Mouse (Mus musculus): ENCODE data around the gene Taar4.

The Taar4 gene

GRCm38 (mm10) chr10:23960444-23960915 is at the start of gene Taar4:
TSS of gene Taar4 (plus strand) at chr10:23960494.
- no peak for DNase-seq (ENCODE audit: low spot score in 2 of 2)

DNA sequence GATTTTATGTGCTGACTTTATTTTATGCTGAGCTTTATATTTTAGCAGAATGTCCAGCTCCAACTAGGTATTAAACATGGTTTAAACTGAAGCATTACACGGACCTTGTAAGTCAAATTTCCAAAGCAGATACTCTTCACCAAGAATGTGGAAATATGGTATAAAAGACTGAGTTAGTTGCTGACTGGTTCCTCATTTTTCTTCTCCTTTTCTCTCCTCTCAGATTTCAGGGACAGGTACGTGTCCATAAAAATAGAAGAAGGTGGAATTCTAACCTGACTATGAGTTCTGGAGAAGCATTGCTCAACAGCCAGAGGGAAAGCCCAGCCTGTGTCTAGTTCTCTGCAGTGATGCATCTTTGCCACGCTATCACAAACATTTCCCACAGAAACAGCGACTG is 40.2 kb upstream of the Taar4 start, which contains the start of gene Taar1:
TSS of gene Taar1 (plus strand) at position 301 of the 400 bp plus-strand sequence.
- no peak for DNase-seq (ENCODE audit: low spot score in 2 of 2)

DNA sequence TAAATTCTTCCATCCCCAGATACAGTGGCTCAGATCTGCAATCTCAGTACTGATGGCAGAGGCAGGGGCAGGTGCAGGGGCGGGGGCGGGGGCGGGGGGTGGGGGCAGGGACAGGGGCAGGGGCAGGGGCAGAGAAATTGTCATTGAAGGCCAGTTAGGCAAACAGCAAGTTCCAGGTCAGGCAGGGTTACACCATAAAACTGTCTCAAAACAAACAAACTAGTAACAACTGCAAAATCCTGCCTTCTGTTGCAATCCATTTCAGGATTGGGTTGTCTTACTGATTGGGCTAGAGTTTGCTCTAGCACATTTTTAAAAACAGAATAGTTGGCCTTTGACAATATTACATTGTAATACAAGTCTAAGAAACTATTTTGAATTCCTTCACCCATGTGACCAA is 37.8 kb upstream of the Taar4 start:
- DNase-seq (ENCODE audit: low spot score in 2 of 2), result no peak

GRCm38 (mm10) chr10:23923941-23924340 is 36.4 kb upstream of the Taar4 start:
- DNase-seq (ENCODE audit: low spot score in 2 of 2), result no peak

DNA sequence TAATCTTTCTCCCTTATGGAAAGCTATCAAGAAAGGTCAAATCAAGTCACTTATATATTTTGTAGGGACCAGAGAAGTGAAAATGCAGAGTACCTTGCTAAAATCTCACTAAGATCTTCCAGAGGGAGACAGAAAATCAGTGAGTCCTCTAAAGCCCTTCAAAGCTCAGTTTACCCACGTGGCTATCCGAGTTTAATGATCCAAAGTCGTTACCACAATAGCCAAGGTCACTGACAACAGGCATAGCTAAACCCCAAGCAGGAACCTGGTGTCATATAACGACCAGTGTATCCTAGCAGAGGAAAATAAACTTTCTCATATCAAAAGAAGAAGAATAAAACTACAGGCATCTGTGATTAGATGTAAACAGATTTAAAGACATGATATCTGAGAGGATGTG is 22.7 kb upstream of the Taar4 start:
- no peak for DNase-seq (ENCODE audit: low spot score in 2 of 2)

GRCm38 (mm10) chr10:23938312-23938711 is 22.0 kb upstream of the Taar4 start, which contains the start of gene Taar2:
TSS of gene Taar2 (plus strand) at chr10:23938572.
- no peak for DNase-seq (ENCODE audit: low spot score in 2 of 2)

- DNase-seq (ENCODE audit: low spot score in 2 of 2), result no peak
Observed at GRCm38 (mm10) chr10:23942465-23942864, 17.8 kb upstream of the Taar4 start.

- no peak for DNase-seq (ENCODE audit: low spot score in 2 of 2)
Observed at GRCm38 (mm10) chr10:23948026-23948425, 12.3 kb upstream of the Taar4 start.

- DNase-seq (ENCODE audit: low spot score in 2 of 2), result no peak
Observed at GRCm38 (mm10) chr10:23949508-23950005, 10.7 kb upstream of the Taar4 start, which contains the start of gene Taar3. TSS of gene Taar3 (plus strand) at chr10:23949558.

GRCm38 (mm10) chr10:23951714-23952113 is 8.6 kb upstream of the Taar4 start:
- DNase-seq (ENCODE audit: low spot score in 2 of 2), result no peak

GRCm38 (mm10) chr10:23959071-23959470 is 1.2 kb upstream of the Taar4 start:
- no peak for DNase-seq (ENCODE audit: low spot score in 2 of 2)

DNA sequence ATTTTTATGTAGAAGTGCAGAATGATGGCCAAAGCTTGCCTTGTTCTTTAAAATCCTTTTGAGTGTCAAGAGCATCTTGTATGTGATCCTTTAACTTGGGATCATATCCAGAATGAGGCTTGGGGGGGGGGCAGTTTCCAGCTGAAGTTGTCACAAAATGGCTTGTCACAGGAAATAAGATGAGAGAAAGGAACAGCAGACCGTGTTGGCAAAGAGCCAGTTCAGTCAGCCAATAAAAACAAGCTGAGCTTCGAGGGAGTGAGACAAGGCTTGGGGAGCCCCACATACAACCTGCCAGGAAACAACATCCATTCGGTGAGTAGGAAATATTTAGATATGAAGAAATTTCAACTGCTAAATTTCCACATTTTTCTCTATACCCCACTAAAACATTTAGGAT is 3.1 kb downstream of the Taar4 start:
- DNase-seq (ENCODE audit: low spot score in 2 of 2), result no peak

DNA sequence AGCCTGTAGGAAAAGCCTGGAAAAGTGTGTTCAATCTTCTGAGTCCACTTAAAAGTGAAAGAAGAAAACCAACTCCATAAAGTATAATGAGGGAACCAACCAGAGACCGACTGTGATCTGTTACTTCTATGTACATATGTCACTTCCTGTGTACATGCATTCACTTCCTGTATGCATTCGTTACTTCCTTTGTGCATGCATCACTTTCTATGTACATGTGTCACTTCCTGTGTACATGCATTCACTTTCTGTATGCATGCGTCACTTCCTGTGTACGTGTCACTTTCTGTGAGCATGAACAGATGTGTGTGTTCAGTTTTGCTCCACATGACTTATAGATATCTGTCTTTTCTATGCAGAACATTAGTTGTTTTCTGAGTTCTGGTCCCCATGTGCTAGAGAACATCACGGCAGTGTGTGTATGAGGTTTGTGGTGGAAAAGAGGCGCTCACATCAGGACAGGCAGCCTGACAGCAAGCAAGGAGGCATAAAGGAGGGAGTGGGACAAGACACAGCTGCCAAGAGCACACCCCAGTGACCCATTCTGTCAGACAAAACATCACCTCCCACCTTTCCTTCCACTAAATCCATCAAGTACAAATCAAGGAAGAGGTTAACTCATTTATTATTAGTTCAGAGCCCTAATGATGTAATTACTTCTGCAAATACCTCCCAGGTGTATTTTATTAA is 4.8 kb downstream of the Taar4 start:
- DNase-seq (ENCODE audit: low spot score in 2 of 2), result no peak

- DNase-seq (ENCODE audit: low spot score in 2 of 2), result no peak
Observed at GRCm38 (mm10) chr10:23970656-23971165, 10.4 kb downstream of the Taar4 start, which contains the start of gene Taar5. TSS of gene Taar5 (plus strand) at chr10:23970706.

- DNase-seq (ENCODE audit: low spot score in 2 of 2), result no peak
Observed at GRCm38 (mm10) chr10:23971256-23971655, 11.0 kb downstream of the Taar4 start.

- DNase-seq (ENCODE audit: low spot score in 2 of 2), result no peak
Observed at GRCm38 (mm10) chr10:23977958-23978357, 17.7 kb downstream of the Taar4 start.

DNA sequence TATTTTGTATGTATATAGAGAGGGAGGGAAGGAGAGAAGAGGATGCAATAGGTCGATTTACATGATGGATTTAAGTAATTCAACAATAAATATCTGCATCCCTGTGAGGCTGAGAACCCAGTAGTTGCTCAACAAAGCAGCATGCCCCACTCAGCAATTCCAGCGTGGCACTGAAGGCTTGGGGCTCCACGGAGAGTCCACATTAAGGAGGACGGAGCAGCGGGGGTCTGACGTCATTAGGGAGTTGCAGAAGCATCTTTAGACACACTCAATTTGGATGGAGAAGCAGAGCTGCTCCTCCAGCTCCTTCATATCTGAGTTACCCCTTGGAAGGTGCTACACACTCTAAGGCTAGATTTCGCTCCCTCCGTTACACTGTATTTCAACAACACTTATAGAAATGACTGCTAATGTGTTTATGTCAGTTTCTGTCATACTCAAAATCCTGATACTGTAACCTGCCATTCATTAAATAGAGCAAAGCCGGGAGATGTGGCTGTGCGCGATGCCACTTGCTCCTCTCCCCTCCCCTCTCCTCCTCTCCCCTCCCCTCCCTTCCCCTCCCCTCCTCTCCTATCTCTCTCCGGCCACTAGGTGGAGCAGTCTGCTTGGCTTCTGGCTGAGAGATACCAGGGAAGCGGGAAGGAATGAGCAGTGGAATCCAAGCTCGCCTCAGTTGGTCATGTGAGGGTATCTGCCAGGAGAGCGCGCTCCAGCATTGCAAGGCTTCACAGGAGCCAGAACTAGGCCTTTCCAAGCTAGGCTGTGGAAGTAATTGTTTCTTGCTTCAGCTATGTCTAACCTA is 18.8 kb downstream of the Taar4 start:
- peak; percentile 32 to 53 for DNase-seq (ENCODE audit: low spot score in 2 of 2)

DNA sequence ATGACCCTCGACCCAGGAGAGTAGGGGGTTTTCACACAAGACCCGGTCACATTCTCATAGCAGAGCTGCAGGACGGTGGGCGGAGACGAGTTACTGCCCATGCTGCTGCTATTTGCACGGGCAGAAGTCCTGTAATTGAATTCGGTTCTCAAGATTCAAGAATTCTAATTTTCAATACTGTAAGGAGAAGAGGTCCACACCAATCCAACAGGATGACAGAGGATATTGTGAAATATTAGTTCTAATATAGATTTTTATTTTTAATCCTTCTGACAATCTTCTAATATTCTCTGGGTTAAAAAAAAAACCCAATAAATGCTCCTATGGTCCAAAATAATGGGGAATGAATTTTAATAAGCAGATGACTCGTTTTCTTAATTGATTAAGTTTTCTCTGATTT is 25.3 kb downstream of the Taar4 start, which contains the start of gene Taar6:
TSS of gene Taar6 (minus strand) at position 101 of the 400 bp plus-strand sequence.
- DNase-seq (ENCODE audit: low spot score in 2 of 2), result no peak

DNA sequence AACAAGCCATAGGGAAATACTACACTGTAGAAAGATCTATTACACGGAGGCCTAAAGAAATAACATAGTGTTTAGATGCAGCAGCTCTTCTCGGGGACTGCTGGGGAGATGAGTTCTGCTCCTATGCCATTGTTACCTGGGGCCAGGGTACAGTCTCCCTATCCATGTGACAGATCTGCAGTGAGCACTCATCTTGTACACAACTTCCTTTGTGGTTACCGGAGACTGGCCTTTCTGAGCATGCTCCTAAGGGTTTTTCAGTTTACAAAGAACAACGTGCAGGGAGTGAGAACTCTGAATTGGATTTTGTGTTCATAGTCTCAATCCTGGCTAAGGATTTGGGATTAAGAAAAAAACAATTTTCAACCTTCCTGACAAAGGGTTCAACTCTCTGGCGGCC is 26.1 kb downstream of the Taar4 start:
- no peak for DNase-seq (ENCODE audit: low spot score in 2 of 2)

GRCm38 (mm10) chr10:23993381-23993780 is 33.1 kb downstream of the Taar4 start, which contains the start of gene Taar7a:
TSS of gene Taar7a (minus strand) at chr10:23993481.
- DNase-seq (ENCODE audit: low spot score in 2 of 2), result no peak

GRCm38 (mm10) chr10:23999639-24000038 is 39.3 kb downstream of the Taar4 start, which contains the start of gene Taar7b:
TSS of gene Taar7b (plus strand) at chr10:23999939.
- DNase-seq (ENCODE audit: low spot score in 2 of 2), result no peak

DNA sequence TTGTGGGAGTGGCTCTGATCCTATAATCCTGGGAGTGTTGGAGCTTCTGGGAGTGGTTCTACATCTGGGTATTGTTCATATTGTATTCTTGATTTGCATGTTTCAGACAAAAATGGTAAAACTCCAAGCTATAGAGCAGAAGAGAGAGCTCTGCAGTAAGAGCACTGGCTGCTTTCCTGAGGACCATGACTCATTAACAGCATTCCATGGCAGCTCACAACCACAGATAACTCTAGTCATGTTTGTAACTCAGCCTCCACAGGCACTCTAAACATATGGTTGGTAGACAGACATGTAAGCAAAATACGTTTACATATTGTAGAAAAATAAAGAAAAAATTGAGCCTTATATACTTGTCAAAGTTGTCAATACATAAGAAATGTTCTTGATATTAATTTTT is 46.1 kb downstream of the Taar4 start:
- DNase-seq (ENCODE audit: low spot score in 2 of 2), result no peak

All from right cerebral cortex, postnatal 36 days (tissue).